10 mouse cellular contexts compared by ENCODE assay signal in genomic region chr3:68053538-68053937, GRCm38 (mm10). TPM values are rescaled to one million over a fixed set of nuclear protein-coding genes. Genes with fewer than 3 reads are reported as not detected.
DNase-seq lines count a peak whose midpoint lies in the region; ATAC-seq and TF ChIP-seq lines count a peak whose summit lies in the region.
"Had no signal": no experiment of that assay in that cellular context is flagged by ENCODE, and none has a peak within 500 bp of the region (broad histone marks: within the 10 kb centered on the region; RNA-seq: fewer than 3 reads in every experiment).

No protein-coding gene starts in this region.

- no peak overlapping the region for H3K9ac ChIP-seq in embryonic facial prominence, embryonic 14.5 days (ENCODE audit: low read depth, low read length)
- H3K9ac ChIP-seq: embryonic facial prominence, embryonic 13.5 days; liver, embryonic 15.5 days had no signal

- no peak overlapping the region for H3K27ac ChIP-seq in layer of hippocampus, adult 2 months
- no peak overlapping the region for H3K27ac ChIP-seq in embryonic facial prominence, embryonic 14.5 days (replicated peaks; ENCODE audit: low read depth, low read length)
- H3K27ac ChIP-seq: embryonic facial prominence, embryonic 13.5 days; liver, embryonic 15.5 days had no signal

- H3K27me3 ChIP-seq in embryonic facial prominence, embryonic 14.5 days (replicated peaks; ENCODE audit: control insufficient read depth, insufficient read depth, low read length): 0 out of 2 replicates have a peak, but pooled peaks cover 8% of the 10 kb centered on the region
- H3K27me3 ChIP-seq: liver, embryonic 15.5 days had no signal

- no peak overlapping the region for H3K4me2 ChIP-seq in embryonic facial prominence, embryonic 14.5 days (ENCODE audit: low read depth, low read length)
- H3K4me2 ChIP-seq: embryonic facial prominence, embryonic 13.5 days; liver, embryonic 15.5 days had no signal

- H3K9me3 ChIP-seq in embryonic facial prominence, embryonic 14.5 days (ENCODE audit: control insufficient read depth, low read length): no peaks in the 10 kb centered on the region
- H3K9me3 ChIP-seq: embryonic facial prominence, embryonic 13.5 days; liver, embryonic 15.5 days had no signal

- no peak overlapping the region for H3K4me3 ChIP-seq in layer of hippocampus, adult 2 months
- H3K4me3 ChIP-seq in embryonic facial prominence, embryonic 14.5 days (ENCODE audit: low read depth, low read length): no peak overlapping the region
- H3K4me3 ChIP-seq: embryonic facial prominence, embryonic 13.5 days; liver, embryonic 15.5 days had no signal

- H3K36me3 ChIP-seq in embryonic facial prominence, embryonic 14.5 days (ENCODE audit: control insufficient read depth, insufficient read depth, low read length): no peaks in the 10 kb centered on the region
- H3K36me3 ChIP-seq: embryonic facial prominence, embryonic 13.5 days; liver, embryonic 15.5 days had no signal

- peak; percentile 5 for DNase-seq in adrenal gland, postnatal 10 days
- DNase-seq in adrenal gland, adult 2 months: no peak
- DNase-seq in layer of hippocampus, adult 2 months (ENCODE audit: low spot score in 2 of 2): peak in 1 of 2 experiments; percentile 44
- DNase-seq in layer of hippocampus, postnatal 36 days: no peak
- peak; percentile 41 for DNase-seq in ES-CJ7 (ENCODE audit: low read depth, low spot score)
- peak; percentile 30 for DNase-seq in embryonic facial prominence, embryonic 14.5 days (ENCODE audit: low spot score)
- no peak for DNase-seq in cerebellum, adult 11 months
- DNase-seq in right cerebral cortex, postnatal 36 days (ENCODE audit: low spot score in 2 of 2): no peak

- WGBS in embryonic facial prominence, embryonic 14.5 days: 48% methylated on average over 2 of the region's 2 CpGs

- ATAC-seq in embryonic facial prominence, embryonic 14.5 days (ENCODE audit: low read depth): no peak

- no peaks in the 10 kb centered on the region for H3K4me1 ChIP-seq in embryonic facial prominence, embryonic 14.5 days (ENCODE audit: control insufficient read depth, insufficient read depth, low read length)
- H3K4me1 ChIP-seq: embryonic facial prominence, embryonic 13.5 days; liver, embryonic 15.5 days had no signal

- TF ChIP-seq CTCF in layer of hippocampus, adult 2 months (conservative IDR thresholded peaks at IDR 0.05): peak; percentile 95

RNA-seq across cellular contexts. Expression of gene Schip1, which starts 11.1 kb away (rescaled TPM):
- 10 to 100 TPM; 19.2 to 30.0 TPM for total RNA-seq in adrenal gland, postnatal 10 days (2021)
- total RNA-seq in adrenal gland, adult 2 months (2021): 10 to 100 TPM in 1 of 2 experiments, 1 to 10 TPM in 1; 7.2 to 10.5 TPM
- polyA plus RNA-seq in adrenal gland, adult 2 months (2012; rRNA removed): 3.8 and 5.1 TPM in 2 replicates
- 100 to 1,000 TPM; 276 to 283 TPM for total RNA-seq in layer of hippocampus, adult 2 months (2021)
- 100 to 1,000 TPM; 308 to 317 TPM for total RNA-seq in layer of hippocampus, postnatal 36 days (2021)
- polyA plus RNA-seq in embryonic facial prominence, embryonic 14.5 days (2014; fragmentation: Nextera tagmentation; extraction: Ambion mirVana): 34.6 and 37.1 TPM in 2 replicates

Comparison
In these comparisons a context has a peak if more than half of its experiments do, and no peak if none do; other contexts are left out.
1. DNase-seq: peak in adrenal gland, postnatal 10 days (single experiment), ES-CJ7 (single experiment) and embryonic facial prominence, embryonic 14.5 days (single experiment); none in adrenal gland, adult 2 months (single experiment), layer of hippocampus, postnatal 36 days (0 of 2), cerebellum, adult 11 months (single experiment) and right cerebral cortex, postnatal 36 days (0 of 2).
2. RNA of gene Schip1, which starts 11.1 kb away (total RNA-seq): 308 to 317 TPM in layer of hippocampus, postnatal 36 days and 276 to 283 TPM in layer of hippocampus, adult 2 months; 19.2 to 30.0 TPM in adrenal gland, postnatal 10 days and 7.2 to 10.5 TPM in adrenal gland, adult 2 months; every median in the first group is over 4 times any median in the second.